Mouse (Mus musculus) adrenal gland (tissue): ENCODE data around the gene Agbl5.

ENCODE experiments used
- intact Hi-C: fragments of 180-260 bp; cut with DNase I; formaldehyde crosslinking; loops from one replicate; pipeline ENCODE4 v1.15.1; 2025

Gene Agbl5

GRCm38 (mm10) chr5:30948620-30949019 is 60.1 kb downstream of the Agbl5 start:
- intact Hi-C loops: no loop called here

- intact Hi-C loops: no loop called here
These were observed 61.3 kb downstream of the Agbl5 start for GRCm38 (mm10) chr5:30949654-30950326.

GRCm38 (mm10) chr5:30950451-30950850 is 62.0 kb downstream of the Agbl5 start:
- intact Hi-C loops: no loop called here

- intact Hi-C loops: no loop called here
These were observed 62.4 kb downstream of the Agbl5 start for GRCm38 (mm10) chr5:30950922-30951321.

- intact Hi-C loops: no loop called here
These were observed 63.2 kb downstream of the Agbl5 start for GRCm38 (mm10) chr5:30951706-30952105.

GRCm38 (mm10) chr5:30952551-30952950 is 64.1 kb downstream of the Agbl5 start:
- intact Hi-C loops: no loop called here

- intact Hi-C loops: no loop called here
These were observed 65.6 kb downstream of the Agbl5 start for GRCm38 (mm10) chr5:30954065-30954464.

- intact Hi-C loops: no loop called here
These were observed 66.1 kb downstream of the Agbl5 start for GRCm38 (mm10) chr5:30954556-30954955.

- intact Hi-C loops: no loop called here
These were observed 67.3 kb downstream of the Agbl5 start for GRCm38 (mm10) chr5:30955751-30956150.
